Comparison of ENCODE assay signal across 16 mouse cellular contexts in genomic region chr3:129998526-129998925, GRCm38 (mm10). TPM values are rescaled to one million over a fixed set of nuclear protein-coding genes. Genes with fewer than 3 reads are reported as not detected.
DNase-seq lines count a peak whose midpoint lies in the region.
"Had no signal": no experiment of that assay in that cellular context is flagged by ENCODE, and none has a peak within 500 bp of the region (broad histone marks: within the 10 kb centered on the region; RNA-seq: fewer than 3 reads in every experiment).

No protein-coding gene starts in this region.

- peak; percentile 72 for DNase-seq in heart, adult 11 months
- no peak for DNase-seq in heart, postnatal 4 days
- DNase-seq in left cerebral cortex, postnatal 25 days (ENCODE audit: low spot score in 2 of 2): peak; percentile 43 to 69
- DNase-seq in left cerebral cortex, adult 11 months (ENCODE audit: low spot score): no peak
- peak; percentile 68 for DNase-seq in brain, adult 2 months (ENCODE audit: low read depth, low spot score)
- peak; percentile 43 to 48 for DNase-seq in right cerebral cortex, postnatal 10 days (ENCODE audit: low spot score in 2 of 2)
- DNase-seq in cerebellum, postnatal 4 days (ENCODE audit: low spot score in 2 of 2): no peak
- DNase-seq: cerebellum, adult 8-10 months; cerebellum, postnatal 25 days; gastrocnemius, postnatal 25 days; lung, embryonic 14.5 days; lung, postnatal 14 days; midbrain, embryonic 14.5 days; spleen, adult 18-20 months; thymus, adult 18-20 months; thymus, postnatal 25 days had no signal

- intact Hi-C loops in left cerebral cortex, postnatal 25 days (cut with DNase I): loop anchor here (5.0 kb wide), 1 partner anchor 64 kb away; the partner anchor contains the start of gene Sec24b

RNA-seq across cellular contexts. Expression of gene Mcub, which starts 28.5 kb away (rescaled TPM):
- 1 to 10 TPM; 1.1 to 1.4 TPM for total RNA-seq in heart, postnatal 4 days (2021)
- total RNA-seq in left cerebral cortex, postnatal 25 days (2021): 1 to 10 TPM in 1 of 2 experiments, under 1 TPM in 1; 0.99 to 1.9 TPM

Comparison
In these comparisons a context has a peak if more than half of its experiments do, and no peak if none do; other contexts are left out.
1. DNase-seq: peak in heart, adult 11 months (single experiment), left cerebral cortex, postnatal 25 days (2 of 2), brain, adult 2 months (single experiment) and right cerebral cortex, postnatal 10 days (2 of 2); none in heart, postnatal 4 days (single experiment), left cerebral cortex, adult 11 months (single experiment) and cerebellum, postnatal 4 days (0 of 2).